Mouse (Mus musculus) liver, embryonic 11.5 days (tissue): ENCODE measurements at regions not wholly inside any gene's neighbourhood (a gene's known extent, or its start where the extent isn't known, plus 50 kb on each side); places are given as distances from the start of the nearest gene placed in this dataset.

Source experiments
- ATAC-seq: fragments of 200-750 bp; cut with Nextera tagmentation; replicated peaks from 2 replicates; pipeline ENCODE4 v1.8.0; 2017; ENCODE audit warnings: moderate number of reproducible peaks, mild to moderate bottlenecking, moderate TSS enrichment, moderate library complexity; ENCODE audit not compliant: low FRiP score
- DNase-seq: peaks from one replicate; pipeline ENCODE4 v3.0.0-alpha.2; 2017; ENCODE audit warnings: low spot score
- H3K27ac ChIP-seq: fragments of 300-500 bp; sonication (generic); 2 replicates; pipeline ENCODE4 v1.5.1; 2014; ENCODE audit warnings: mild to moderate bottlenecking, low read depth, low read length, control low read depth
- H3K27me3 ChIP-seq: fragments of 300-500 bp; sonication (generic); replicated peaks from 2 replicates; pipeline ENCODE4 v1.6.1; 2014; ENCODE audit warnings: low read length, mixed read lengths; ENCODE audit not compliant: control insufficient read depth, insufficient read depth
- H3K36me3 ChIP-seq: fragments of 300-500 bp; sonication (generic); 2 replicates; pipeline ENCODE4 v1.6.1; 2014; ENCODE audit warnings: mild to moderate bottlenecking, low read length, moderate library complexity, mixed read lengths; ENCODE audit not compliant: control insufficient read depth, insufficient read depth
- H3K4me1 ChIP-seq: fragments of 300-500 bp; sonication (generic); replicated peaks from 2 replicates; pipeline ENCODE4 v1.6.1; 2014; ENCODE audit warnings: low read length, mixed read lengths; ENCODE audit not compliant: control insufficient read depth, insufficient read depth
- H3K4me2 ChIP-seq: fragments of 300-500 bp; sonication (generic); 2 replicates; pipeline ENCODE4 v1.6.1; 2014; ENCODE audit warnings: mild to moderate bottlenecking, control low read depth, moderate library complexity
- H3K4me3 ChIP-seq: fragments of 300-500 bp; sonication (generic); 2 replicates; pipeline ENCODE4 v1.5.1; 2014; ENCODE audit warnings: low read depth, low read length, control low read depth
- H3K9ac ChIP-seq: fragments of 300-500 bp; sonication (generic); 2 replicates; pipeline ENCODE4 v1.6.1; 2014; ENCODE audit warnings: low read depth, low read length, control low read depth
- H3K9me3 ChIP-seq: fragments of 300-500 bp; sonication (generic); 2 replicates; pipeline ENCODE4 v1.6.1; 2016; ENCODE audit warnings: low read length, inconsistent platforms, mixed read lengths; ENCODE audit not compliant: control insufficient read depth
- WGBS: fragments of 180-500 bp; shearing (Covaris S2); extraction: QIAGEN DNeasy Blood & Tissue Kit; methylation state at CpG from one replicate; pipeline ENCODE4 v1.1.7; 2014; 5-methylcytosine and 5-hydroxymethylcytosine counted together

- ATAC-seq, result no peak
- 70% methylated on average over 3 of the region's 3 CpGs for WGBS
These were observed 139.7 kb upstream of the Runx1 start for GRCm38 (mm10) chr16:92965651-92966050.

DNA sequence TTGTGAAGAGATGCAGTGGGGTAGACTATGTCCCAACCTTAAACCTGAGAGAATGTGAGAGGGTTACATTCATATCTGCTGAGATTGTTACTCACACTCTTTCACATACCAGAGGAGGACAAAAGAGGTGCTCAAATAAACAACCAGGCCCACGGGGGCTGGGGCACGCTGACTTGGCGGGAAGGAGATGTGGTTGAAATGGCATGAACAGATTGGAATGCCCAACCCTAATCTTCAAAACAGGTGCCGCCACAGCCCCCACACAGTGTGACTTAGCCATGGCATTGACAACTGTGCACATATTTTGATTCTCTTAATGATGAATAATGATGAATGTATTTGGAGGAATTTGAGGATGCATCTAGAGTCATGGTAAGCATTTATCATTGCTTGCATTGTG is 137.6 kb upstream of the Runx1 start:
- H3K36me3 ChIP-seq, result no peaks in the 10 kb centered on the region
- no peaks in the 10 kb centered on the region for H3K9me3 ChIP-seq
- H3K27ac ChIP-seq, result no peak overlapping the region
- no peak for ATAC-seq
- H3K9ac ChIP-seq, result no peak overlapping the region
- 88% methylated on average over 4 of the region's 4 CpGs for WGBS
- H3K4me2 ChIP-seq, result no peak overlapping the region
- no peaks in the 10 kb centered on the region for H3K4me1 ChIP-seq
- no peak overlapping the region for H3K4me3 ChIP-seq
- no peaks in the 10 kb centered on the region for H3K27me3 ChIP-seq
- no peak for DNase-seq

More at GRCm38 (mm10) chr16:92965651-92966050, 139.7 kb upstream of the Runx1 start:
- no peaks in the 10 kb centered on the region for H3K27me3 ChIP-seq
- no peak overlapping the region for H3K9ac ChIP-seq
- no peaks in the 10 kb centered on the region for H3K36me3 ChIP-seq
- no peak for DNase-seq
- no peaks in the 10 kb centered on the region for H3K9me3 ChIP-seq
- no peaks in the 10 kb centered on the region for H3K4me1 ChIP-seq
- no peak overlapping the region for H3K4me2 ChIP-seq
- no peak overlapping the region for H3K4me3 ChIP-seq
- no peak overlapping the region for H3K27ac ChIP-seq

- H3K4me2 ChIP-seq, result no peak overlapping the region
- no peak for DNase-seq
These were observed 135.4 kb upstream of the Runx1 start for GRCm38 (mm10) chr16:92961361-92961760.

DNA sequence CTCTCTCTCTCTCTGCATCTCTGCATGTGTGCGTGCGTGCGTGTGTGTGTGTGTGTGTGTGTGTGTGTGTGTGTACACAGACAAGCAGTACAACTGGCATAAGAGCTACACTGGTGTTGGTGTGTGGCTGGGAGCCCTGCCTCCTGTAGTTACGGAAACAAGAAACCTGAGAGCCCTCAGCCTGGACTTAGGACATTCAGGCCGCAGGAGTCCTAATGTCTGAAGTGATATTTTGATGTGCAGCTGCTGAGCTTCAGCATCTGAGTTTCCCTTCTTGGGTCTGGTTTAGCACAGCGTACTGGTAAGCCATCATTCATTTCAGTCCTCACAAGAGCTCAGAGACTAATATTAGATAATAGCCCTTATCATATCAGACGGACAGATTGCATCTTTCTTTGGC is 134.8 kb upstream of the Runx1 start:
- Histone ChIP-seq H3K9me3 (no peaks in the 10 kb centered on the region), H3K4me3 (no peak overlapping the region), H3K9ac (no peak overlapping the region), H3K27ac (no peak overlapping the region), H3K36me3 (no peaks in the 10 kb centered on the region), H3K4me1 (no peaks in the 10 kb centered on the region), H3K27me3 (no peaks in the 10 kb centered on the region), H3K4me2 (no peak overlapping the region)
- 84% methylated on average over 7 of the region's 7 CpGs for WGBS
- DNase-seq (no peak), ATAC-seq (no peak)

More at GRCm38 (mm10) chr16:92961361-92961760, 135.4 kb upstream of the Runx1 start:
- Histone ChIP-seq H3K4me3 (no peak overlapping the region), H3K36me3 (no peaks in the 10 kb centered on the region), H3K9me3 (no peaks in the 10 kb centered on the region), H3K27ac (no peak overlapping the region), H3K4me1 (no peaks in the 10 kb centered on the region), H3K27me3 (no peaks in the 10 kb centered on the region), H3K9ac (no peak overlapping the region)
- 66% methylated on average over 3 of the region's 3 CpGs for WGBS
- ATAC-seq, result no peak

- no peak overlapping the region for H3K27ac ChIP-seq
- no peak for DNase-seq
- no peaks in the 10 kb centered on the region for H3K4me1 ChIP-seq
- no peaks in the 10 kb centered on the region for H3K36me3 ChIP-seq
- H3K9me3 ChIP-seq, result no peaks in the 10 kb centered on the region
- H3K27me3 ChIP-seq, result no peaks in the 10 kb centered on the region
- ATAC-seq, result no peak
- H3K4me2 ChIP-seq, result no peak overlapping the region
- H3K4me3 ChIP-seq, result no peak overlapping the region
- WGBS, result 79% methylated on average over 8 of the region's 8 CpGs
- H3K9ac ChIP-seq, result no peak overlapping the region
These were observed 133.0 kb upstream of the Runx1 start for GRCm38 (mm10) chr16:92958967-92959366.

GRCm38 (mm10) chr16:92958146-92958545 is 132.2 kb upstream of the Runx1 start:
- no peak for ATAC-seq
- Histone ChIP-seq H3K9me3 (no peaks in the 10 kb centered on the region), H3K27ac (no peak overlapping the region), H3K4me1 (no peaks in the 10 kb centered on the region), H3K9ac (no peak overlapping the region), H3K4me3 (no peak overlapping the region), H3K4me2 (no peak overlapping the region), H3K27me3 (no peaks in the 10 kb centered on the region), H3K36me3 (no peaks in the 10 kb centered on the region)
- DNase-seq, result no peak
- WGBS, result 83% methylated on average over 6 of the region's 6 CpGs

DNA sequence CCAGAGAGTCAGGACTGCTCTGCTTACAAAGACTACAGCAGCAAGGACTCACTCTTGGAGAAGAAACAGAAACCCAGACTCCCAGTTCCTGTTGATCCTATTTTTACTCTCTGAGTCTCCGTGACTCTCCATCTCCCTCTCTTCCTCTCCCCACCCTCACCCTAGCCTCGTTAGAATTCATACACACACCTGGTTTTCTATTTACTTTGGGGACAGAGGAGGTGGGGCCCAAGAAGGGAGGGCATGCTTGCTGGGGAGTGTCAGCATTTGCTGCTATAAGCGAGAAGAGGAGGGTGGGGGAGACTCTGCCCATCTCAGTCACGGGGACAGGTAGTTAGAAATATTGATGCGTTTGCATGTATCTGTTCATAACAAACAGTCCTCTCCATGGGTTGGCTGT is 129.6 kb upstream of the Runx1 start:
- Histone ChIP-seq H3K9me3 (no peaks in the 10 kb centered on the region), H3K4me1 (no peaks in the 10 kb centered on the region), H3K27me3 (no peaks in the 10 kb centered on the region), H3K4me3 (no peak overlapping the region), H3K4me2 (no peak overlapping the region), H3K9ac (no peak overlapping the region), H3K27ac (no peak overlapping the region), H3K36me3 (no peaks in the 10 kb centered on the region)
- DNase-seq (no peak), ATAC-seq (no peak)
- 49% methylated on average over 5 of the region's 5 CpGs for WGBS

DNA sequence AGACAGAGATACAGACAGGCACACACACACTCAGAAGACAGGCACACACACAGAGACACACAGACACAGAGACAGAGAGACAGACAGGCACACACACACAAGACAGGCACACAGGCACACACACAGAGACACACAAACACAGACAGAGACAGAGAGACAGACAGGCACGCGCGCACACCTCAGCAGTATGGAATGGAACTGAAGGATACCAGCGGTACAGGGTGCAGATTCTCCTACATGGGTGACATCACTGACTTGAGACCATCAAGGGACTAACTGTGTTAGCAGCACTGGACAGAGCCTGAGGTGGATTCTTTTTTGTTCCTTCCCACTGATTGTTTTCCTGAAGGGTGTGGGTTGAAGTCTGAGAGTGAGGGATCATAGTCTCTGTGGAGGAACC is 129.1 kb upstream of the Runx1 start:
- DNase-seq (no peak), ATAC-seq (no peak)
- Histone ChIP-seq H3K9me3 (no peaks in the 10 kb centered on the region), H3K27me3 (no peaks in the 10 kb centered on the region), H3K9ac (no peak overlapping the region), H3K27ac (no peak overlapping the region), H3K4me3 (no peak overlapping the region), H3K4me2 (no peak overlapping the region), H3K36me3 (no peaks in the 10 kb centered on the region), H3K4me1 (no peaks in the 10 kb centered on the region)
- WGBS, result 90% methylated on average over 4 of the region's 4 CpGs

DNA sequence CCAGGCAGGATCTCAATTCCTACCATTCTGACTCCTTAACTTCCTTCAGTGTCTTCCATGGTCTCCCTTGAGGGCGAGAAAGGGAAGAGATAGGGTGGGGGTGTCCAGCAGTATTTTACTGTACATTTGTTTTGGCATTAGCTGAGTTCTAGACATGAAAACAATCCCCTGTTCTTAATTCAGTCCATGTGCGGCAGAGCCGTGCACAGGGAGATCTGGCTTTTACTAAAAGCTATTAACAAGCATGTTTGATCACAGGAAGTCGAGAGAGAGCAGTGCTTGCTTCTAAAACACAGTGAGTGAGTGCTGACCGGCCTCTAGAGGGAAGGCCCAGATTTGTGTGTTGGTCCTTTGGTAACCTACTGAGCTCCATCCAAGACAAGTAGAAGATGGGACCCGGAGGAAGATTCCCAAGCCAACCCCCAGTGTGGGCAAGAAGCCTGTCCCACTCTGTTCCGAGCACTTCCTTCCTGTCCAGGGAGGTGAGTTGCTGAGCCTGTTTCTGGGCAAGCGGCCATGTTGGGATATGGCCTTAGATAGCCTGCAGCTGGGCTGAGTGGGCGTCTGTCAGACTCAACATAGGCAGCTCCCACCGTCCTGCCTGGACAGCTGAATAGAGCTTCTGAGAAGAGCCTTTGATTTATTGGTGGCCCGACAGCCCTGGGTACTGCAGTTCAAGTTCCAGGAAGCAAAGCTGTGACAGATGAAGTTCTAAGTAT is 128.1 kb upstream of the Runx1 start:
- H3K27ac ChIP-seq, result no peak overlapping the region
- H3K9ac ChIP-seq, result no peak overlapping the region
- no peak for DNase-seq
- WGBS, result 62% methylated on average over 11 of the region's 11 CpGs
- no peak overlapping the region for H3K4me3 ChIP-seq
- H3K36me3 ChIP-seq, result no peaks in the 10 kb centered on the region
- no peaks in the 10 kb centered on the region for H3K27me3 ChIP-seq
- ATAC-seq, result no peak
- no peaks in the 10 kb centered on the region for H3K4me1 ChIP-seq
- H3K4me2 ChIP-seq, result no peak overlapping the region
- no peaks in the 10 kb centered on the region for H3K9me3 ChIP-seq
